Mouse (Mus musculus) kidney, adult 2 months (tissue): ENCODE data around the gene Lcn5. TPM values are rescaled to one million over a fixed set of nuclear protein-coding genes. Genes with fewer than 3 reads are reported as not detected.
A peak's percentile ranks its signal among the peaks of the same experiment; 100 is the strongest.

Source experiments
- DNase-seq: peaks from one replicate; pipeline ENCODE4 v3.0.0; 2021
- H3K27ac ChIP-seq: fragments of 200-500 bp; 2 replicates; pipeline ENCODE4 v1.5.1; 2012; ENCODE audit warnings: low read depth, low read length, control low read depth, inconsistent platforms; ENCODE audit not compliant: insufficient read depth
- H3K27me3 ChIP-seq: fragments of 200-500 bp; replicated peaks from 2 replicates; pipeline ENCODE4 v1.6.1; 2012; ENCODE audit warnings: mild to moderate bottlenecking, moderate library complexity, low read length, inconsistent platforms; ENCODE audit not compliant: control insufficient read depth, insufficient read depth
- H3K36me3 ChIP-seq: fragments of 200-500 bp; 2 replicates; pipeline ENCODE4 v1.6.1; 2012; ENCODE audit warnings: mild to moderate bottlenecking, moderate library complexity, low read length, inconsistent platforms; ENCODE audit not compliant: control insufficient read depth, insufficient read depth
- H3K4me1 ChIP-seq: fragments of 200-500 bp; 2 replicates; pipeline ENCODE4 v1.6.1; 2011; ENCODE audit warnings: low read length; ENCODE audit not compliant: control insufficient read depth, insufficient read depth
- H3K4me3 ChIP-seq: fragments of 200-500 bp; 2 replicates; pipeline ENCODE4 v1.5.1; 2011; ENCODE audit warnings: mild to moderate bottlenecking, low read depth, low read length, control low read depth; ENCODE audit not compliant: insufficient read depth
- CTCF ChIP-seq: fragments of 200-500 bp; conservative IDR thresholded peaks from 2 replicates; pipeline ENCODE4 v1.5.1; 2011; ENCODE audit warnings: low read depth, mild to moderate bottlenecking, control low read depth, low read length, moderate library complexity, mixed read lengths; ENCODE audit not compliant: insufficient read depth, insufficient read length
- POLR2A ChIP-seq: fragments of 200-500 bp; IDR thresholded peaks from one replicate; pipeline ENCODE4 v1.6.1; 2011; ENCODE audit warnings: low read depth, low read length, control low read depth
- WGBS: fragments of 180-500 bp; shearing (Covaris S2); methylation state at CpG from one replicate; pipeline ENCODE4 v1.1.7; 2018; 5-methylcytosine and 5-hydroxymethylcytosine counted together
- polyA plus RNA-seq: library from polyadenylated mRNA; depleted of rRNA; stranded (reverse); fragments of >200 nt; gene quantifications from 2 replicates; pipeline ENCODE4 v1.2.3, GENCODE M21; 2012; rRNA removed

Gene Lcn5
- polyA plus RNA-seq, result not detected in 2 replicates

- DNase-seq, result no peak
- no peak within 1 kb of the TSS for H3K27ac ChIP-seq
- no peaks in the 10 kb centered on the region for H3K36me3 ChIP-seq
- H3K4me1 ChIP-seq, result no peaks in the 10 kb centered on the region
- no peaks in the 10 kb centered on the region for H3K27me3 ChIP-seq
- no peak within 1 kb of the TSS for H3K4me3 ChIP-seq
- TF ChIP-seq POLR2A, result no peak
- TF ChIP-seq CTCF, result no peak
Measured at GRCm38 (mm10) chr2:25657652-25658051, at the start of gene Lcn5. Lcn5 (plus strand) TSS chr2:25657952.

- no peak for DNase-seq
- H3K27me3 ChIP-seq, result no peaks in the 10 kb centered on the region
- 63% methylated on average over 10 of the region's 10 CpGs for WGBS
- H3K4me3 ChIP-seq, result peak overlapping the region; percentile 96
- TF ChIP-seq POLR2A, result no peak
- no peak for TF ChIP-seq CTCF
- peaks cover 5% of the 10 kb centered on the region; the same call in 1 of the 2 replicates for H3K4me1 ChIP-seq
- no peaks in the 10 kb centered on the region for H3K36me3 ChIP-seq
- H3K27ac ChIP-seq, result peak overlapping the region; percentile 17; the same call in 1 of the 2 replicates
Measured at GRCm38 (mm10) chr2:25608671-25609070, 49.1 kb upstream of the Lcn5 start.

- Histone ChIP-seq H3K27ac (no peak overlapping the region), H3K4me1 (peaks cover 6% of the 10 kb centered on the region), H3K36me3 (no peaks in the 10 kb centered on the region), H3K4me3 (no peak overlapping the region), H3K27me3 (no peaks in the 10 kb centered on the region)
- TF ChIP-seq POLR2A, result no peak
- TF ChIP-seq CTCF, result no peak
- WGBS, result 9% methylated on average over 22 of the region's 22 CpGs
- peak; percentile 11 for DNase-seq
Measured at GRCm38 (mm10) chr2:25616398-25616797, 41.4 kb upstream of the Lcn5 start.

GRCm38 (mm10) chr2:25617578-25617977, 40.2 kb upstream of the Lcn5 start, which contains the start of gene Ccdc183:
Ccdc183 (minus strand) TSS chr2:25617678.
- Histone ChIP-seq H3K27me3 (no peaks in the 10 kb centered on the region), H3K36me3 (no peaks in the 10 kb centered on the region), H3K4me3 (no peak within 1 kb of the TSS), H3K27ac (no peak within 1 kb of the TSS), H3K4me1 (peaks cover 8% of the 10 kb centered on the region)
- 80% methylated on average over 3 of the region's 3 CpGs for WGBS
- DNase-seq, result no peak
- TF ChIP-seq POLR2A (no peak), CTCF (no peak)

GRCm38 (mm10) chr2:25620386-25620785, 37.4 kb upstream of the Lcn5 start:
- no peak overlapping the region for H3K4me3 ChIP-seq
- TF ChIP-seq CTCF (no peak), POLR2A (no peak)
- peaks cover 8% of the 10 kb centered on the region for H3K4me1 ChIP-seq
- WGBS, result 79% methylated on average over 6 of the region's 6 CpGs
- no peak overlapping the region for H3K27ac ChIP-seq
- DNase-seq, result no peak
- H3K36me3 ChIP-seq, result no peaks in the 10 kb centered on the region
- no peaks in the 10 kb centered on the region for H3K27me3 ChIP-seq

GRCm38 (mm10) chr2:25620852-25621228, 36.9 kb upstream of the Lcn5 start:
- H3K27ac ChIP-seq, result no peak overlapping the region
- H3K4me3 ChIP-seq, result no peak overlapping the region
- H3K27me3 ChIP-seq, result no peaks in the 10 kb centered on the region
- H3K36me3 ChIP-seq, result no peaks in the 10 kb centered on the region
- DNase-seq, result no peak
- 79% methylated on average over 4 of the region's 4 CpGs for WGBS
- H3K4me1 ChIP-seq, result peaks cover 8% of the 10 kb centered on the region
- no peak for TF ChIP-seq POLR2A
- TF ChIP-seq CTCF, result no peak

GRCm38 (mm10) chr2:25621229-25622200, 36.2 kb upstream of the Lcn5 start, which contains the start of gene Tmem141:
Tmem141 (minus strand) TSS chr2:25622005.
- Histone ChIP-seq H3K27me3 (no peaks in the 10 kb centered on the region), H3K4me1 (peaks cover 8% of the 10 kb centered on the region), H3K36me3 (no peaks in the 10 kb centered on the region), H3K4me3 (peak within 1 kb of the TSS; percentile 90), H3K27ac (peak within 1 kb of the TSS; percentile 85)
- TF ChIP-seq POLR2A, result no peak
- TF ChIP-seq CTCF, result peak; percentile 76
- peak; percentile 96 for DNase-seq
- 6% methylated on average over 34 of the region's 34 CpGs for WGBS
